31 mouse cellular contexts compared by ENCODE assay signal in the genomic region with DNA sequence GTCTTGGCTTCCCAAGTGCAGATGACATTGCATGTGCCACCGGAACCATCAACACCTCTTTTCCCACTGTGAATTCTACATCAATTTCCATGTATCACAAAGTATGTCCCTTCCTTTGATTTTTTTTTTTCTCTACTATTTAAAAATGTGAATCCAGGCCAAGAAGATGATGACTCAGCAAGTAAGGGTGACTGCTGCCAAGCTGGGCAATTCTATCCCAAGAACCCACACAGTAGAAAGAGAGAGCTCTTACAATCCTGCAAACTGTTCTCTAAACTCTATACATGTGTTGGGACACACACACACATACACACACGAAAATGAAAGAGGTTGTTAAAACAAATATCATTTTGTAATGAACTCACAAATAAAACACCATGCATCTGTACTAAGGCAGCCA. TPM values are rescaled to one million over a fixed set of nuclear protein-coding genes. Genes with fewer than 3 reads are reported as not detected.
DNase-seq lines count a peak whose midpoint lies in the region; ATAC-seq and TF ChIP-seq lines count a peak whose summit lies in the region.
"Had no signal": no experiment of that assay in that cellular context is flagged by ENCODE, and none has a peak within 500 bp of the region (broad histone marks: within the 10 kb centered on the region; RNA-seq: fewer than 3 reads in every experiment).

No protein-coding gene starts in this region.

- ATAC-seq in heart, embryonic 11.5 days (replicated peaks; ENCODE audit: insufficient number of reproducible peaks, low FRiP score, low TSS enrichment) = no peak
- ATAC-seq in midbrain, embryonic 11.5 days (ENCODE audit: low FRiP score) = no peak
- ATAC-seq in midbrain, embryonic 15.5 days (replicated peaks) = no peak
- no peak for ATAC-seq in kidney, embryonic 15.5 days (replicated peaks; ENCODE audit: low FRiP score)
- ATAC-seq: forebrain, embryonic 15.5 days; intestine, embryonic 16.5 days; liver, postnatal 0 days; Patski had no signal

- TF ChIP-seq POLR2A in MEL (IDR thresholded peaks at IDR 0.05; ENCODE audit: control insufficient read depth in 1 of 2, insufficient read depth in 1 of 2, low read depth in 1 of 2, low read length in 2 of 2, poor library complexity in 1 of 2) = no peak

- H3K27me3 ChIP-seq in heart, embryonic 11.5 days (ENCODE audit: control insufficient read depth, insufficient read depth, low read length) = no peaks in the 10 kb centered on the region
- H3K27me3 ChIP-seq in midbrain, embryonic 11.5 days (ENCODE audit: control insufficient read depth, insufficient read depth, low read length) = no peaks in the 10 kb centered on the region
- H3K27me3 ChIP-seq in midbrain, embryonic 15.5 days (replicated peaks) = no peaks in the 10 kb centered on the region
- no peaks in the 10 kb centered on the region for H3K27me3 ChIP-seq in MEL (ENCODE audit: control insufficient read depth in 1 of 2, insufficient read depth in 2 of 2, low read length in 2 of 2)
- no peaks in the 10 kb centered on the region for H3K27me3 ChIP-seq in kidney, embryonic 15.5 days
- H3K27me3 ChIP-seq: embryonic facial prominence, embryonic 15.5 days; forebrain, embryonic 15.5 days; hindbrain, embryonic 15.5 days; limb, embryonic 12.5 days; neural tube, embryonic 15.5 days; Patski had no signal

- H3K9me3 ChIP-seq in heart, embryonic 11.5 days (replicated peaks; ENCODE audit: control insufficient read depth, low read length) = no peaks in the 10 kb centered on the region
- no peaks in the 10 kb centered on the region for H3K9me3 ChIP-seq in midbrain, embryonic 11.5 days (ENCODE audit: control insufficient read depth, low read length)
- H3K9me3 ChIP-seq in midbrain, embryonic 15.5 days = no peaks in the 10 kb centered on the region
- H3K9me3 ChIP-seq in MEL (replicated peaks; ENCODE audit: insufficient read depth, low read length) = no peaks in the 10 kb centered on the region
- no peaks in the 10 kb centered on the region for H3K9me3 ChIP-seq in kidney, embryonic 15.5 days (replicated peaks)
- H3K9me3 ChIP-seq: embryonic facial prominence, embryonic 15.5 days; forebrain, embryonic 15.5 days; hindbrain, embryonic 15.5 days; limb, embryonic 12.5 days; midbrain, embryonic 10.5 days; neural tube, embryonic 15.5 days had no signal

- no peaks in the 10 kb centered on the region for H3K36me3 ChIP-seq in heart, embryonic 11.5 days (ENCODE audit: control insufficient read depth, insufficient read depth, low read length)
- no peaks in the 10 kb centered on the region for H3K36me3 ChIP-seq in midbrain, embryonic 11.5 days (ENCODE audit: control insufficient read depth, insufficient read depth, low read length)
- H3K36me3 ChIP-seq in midbrain, embryonic 15.5 days (replicated peaks) = no peaks in the 10 kb centered on the region
- H3K36me3 ChIP-seq in MEL (ENCODE audit: control insufficient read depth in 1 of 2, insufficient read depth in 2 of 2, low read length in 2 of 2) = peaks cover 0 to 8% of the 10 kb centered on the region in 2 experiments; a peak in 2 of 4 replicates
- H3K36me3 ChIP-seq in kidney, embryonic 15.5 days = no peaks in the 10 kb centered on the region
- H3K36me3 ChIP-seq: embryonic facial prominence, embryonic 15.5 days; forebrain, embryonic 15.5 days; hindbrain, embryonic 15.5 days; limb, embryonic 12.5 days; neural tube, embryonic 15.5 days had no signal

- peak; percentile 0 for DNase-seq in heart, adult 11 months
- DNase-seq in midbrain, embryonic 11.5 days (ENCODE audit: low spot score, missing footprints) = peak; percentile 35
- DNase-seq in MEL (ENCODE audit: low read depth, low spot score) = no peak
- peak; percentile 62 for DNase-seq in fibroblast of lung, adult 2 months (ENCODE audit: low read depth)
- DNase-seq: adrenal gland, adult 2 months; cerebellum, adult 18-20 months; gastrocnemius, postnatal 36 days; kidney, adult 9 months; kidney, postnatal 36 days; liver, postnatal 0 days; lung, postnatal 10 days; thymus, postnatal 25 days had no signal

- H3K4me1 ChIP-seq in heart, embryonic 11.5 days (ENCODE audit: control insufficient read depth, insufficient read depth, low read length) = 0 out of 2 replicates have a peak, but pooled peaks cover 3% of the 10 kb centered on the region
- H3K4me1 ChIP-seq in midbrain, embryonic 11.5 days (ENCODE audit: control insufficient read depth, insufficient read depth, low read length) = no peaks in the 10 kb centered on the region
- peaks cover 3% of the 10 kb centered on the region for H3K4me1 ChIP-seq in midbrain, embryonic 15.5 days
- peaks cover 0 to 5% of the 10 kb centered on the region in 2 experiments; a peak in 1 of 4 replicates for H3K4me1 ChIP-seq in MEL (ENCODE audit: control insufficient read depth in 1 of 2, insufficient read depth in 2 of 2, low read length in 2 of 2)
- H3K4me1 ChIP-seq in kidney, embryonic 15.5 days = no peaks in the 10 kb centered on the region
- H3K4me1 ChIP-seq: embryonic facial prominence, embryonic 15.5 days; midbrain, embryonic 10.5 days had no signal

- H3K27ac ChIP-seq in heart, embryonic 11.5 days (ENCODE audit: low read depth, low read length) = no peak overlapping the region
- no peak overlapping the region for H3K27ac ChIP-seq in midbrain, embryonic 11.5 days (ENCODE audit: low read depth, low read length)
- no peak overlapping the region for H3K27ac ChIP-seq in midbrain, embryonic 15.5 days
- H3K27ac ChIP-seq in MEL (ENCODE audit: control insufficient read depth, low read depth, low read length) = no peak overlapping the region
- no peak overlapping the region for H3K27ac ChIP-seq in kidney, embryonic 15.5 days
- H3K27ac ChIP-seq: embryonic facial prominence, embryonic 15.5 days; forebrain, embryonic 15.5 days; hindbrain, embryonic 15.5 days; limb, embryonic 12.5 days; midbrain, embryonic 10.5 days; neural tube, embryonic 15.5 days had no signal

- no peak overlapping the region for H3K4me3 ChIP-seq in heart, embryonic 11.5 days (ENCODE audit: low read depth, low read length)
- no peak overlapping the region for H3K4me3 ChIP-seq in midbrain, embryonic 11.5 days (ENCODE audit: low read depth, low read length)
- H3K4me3 ChIP-seq in midbrain, embryonic 15.5 days = no peak overlapping the region
- no peak overlapping the region for H3K4me3 ChIP-seq in MEL (ENCODE audit: control insufficient read depth in 1 of 2, insufficient read depth in 1 of 2, low read depth in 2 of 2, low read length in 2 of 2)
- H3K4me3 ChIP-seq in kidney, embryonic 15.5 days (replicated peaks) = no peak overlapping the region
- H3K4me3 ChIP-seq: embryonic facial prominence, embryonic 15.5 days; forebrain, embryonic 15.5 days; hindbrain, embryonic 15.5 days; limb, embryonic 12.5 days; midbrain, embryonic 10.5 days; neural tube, embryonic 15.5 days had no signal

- 74% methylated on average over 2 of the region's 2 CpGs for WGBS in heart, embryonic 11.5 days (ENCODE audit: insufficient replicate concordance)
- 89% methylated on average over 2 of the region's 2 CpGs for WGBS in midbrain, embryonic 11.5 days
- WGBS in midbrain, embryonic 15.5 days = 89% methylated on average over 2 of the region's 2 CpGs
- 92% methylated on average over 2 of the region's 2 CpGs for WGBS in kidney, embryonic 15.5 days

- no peak overlapping the region for H3K4me2 ChIP-seq in heart, embryonic 11.5 days
- no peak overlapping the region for H3K4me2 ChIP-seq in midbrain, embryonic 11.5 days
- no peak overlapping the region for H3K4me2 ChIP-seq in midbrain, embryonic 15.5 days
- no peak overlapping the region for H3K4me2 ChIP-seq in kidney, embryonic 15.5 days
- H3K4me2 ChIP-seq: embryonic facial prominence, embryonic 15.5 days; forebrain, embryonic 15.5 days; hindbrain, embryonic 15.5 days; limb, embryonic 12.5 days; liver, embryonic 11.5 days; neural tube, embryonic 15.5 days had no signal

- H3K79me2 ChIP-seq in MEL (ENCODE audit: control insufficient read depth, insufficient read depth, low read length, poor library complexity) = 0 out of 2 replicates have a peak, but pooled peaks cover 1% of the 10 kb centered on the region

- no peak overlapping the region for H3K9ac ChIP-seq in heart, embryonic 11.5 days (ENCODE audit: low read depth, low read length)
- H3K9ac ChIP-seq in midbrain, embryonic 11.5 days (ENCODE audit: low read length) = no peak overlapping the region
- H3K9ac ChIP-seq in midbrain, embryonic 15.5 days = no peak overlapping the region
- no peak overlapping the region for H3K9ac ChIP-seq in MEL (ENCODE audit: control insufficient read depth, low read depth, low read length, poor library complexity, severe bottlenecking)
- no peak overlapping the region for H3K9ac ChIP-seq in kidney, embryonic 15.5 days
- H3K9ac ChIP-seq: embryonic facial prominence, embryonic 15.5 days; forebrain, embryonic 15.5 days; hindbrain, embryonic 15.5 days; limb, embryonic 12.5 days; liver, postnatal 0 days; neural tube, embryonic 15.5 days had no signal

- TF ChIP-seq CTCF in MEL (IDR thresholded peaks at IDR 0.05 in 2 of 3, conservative IDR thresholded peaks at IDR 0.05 in 1 of 3; ENCODE audit: control insufficient read depth in 1 of 3, insufficient read depth in 1 of 3, low read depth in 2 of 3, low read length in 3 of 3, poor library complexity in 1 of 3, severe bottlenecking in 1 of 3) = no peak

- TF ChIP-seq RAD21 in MEL (IDR thresholded peaks at IDR 0.05; ENCODE audit: low read depth, low read length) = no peak

- TF ChIP-seq EP300 in MEL (IDR thresholded peaks at IDR 0.05; ENCODE audit: low read depth in 1 of 2, low read length in 2 of 2) = no peak

TF ChIP-seq in MEL, 35 proteins besides CTCF, POLR2A, EP300 and RAD21 (continues in another document):
- no peak for TF ChIP-seq JUND (IDR thresholded peaks at IDR 0.05; ENCODE audit: low read depth, low read length)
- TF ChIP-seq CHD1 (IDR thresholded peaks at IDR 0.05; ENCODE audit: low read depth, low read length) = no peak

RNA-seq across cellular contexts. Expression of a gene that starts 15.1 kb away (rescaled TPM):
- 73.9 and 77.2 TPM in 2 replicates for polyA plus RNA-seq in heart, embryonic 11.5 days (2014; fragmentation: Nextera tagmentation; extraction: Ambion mirVana)
- 182 and 213 TPM in 2 replicates for polyA plus RNA-seq in midbrain, embryonic 11.5 days (2014; fragmentation: Nextera tagmentation; extraction: Ambion mirVana)
- polyA plus RNA-seq in midbrain, embryonic 15.5 days (2015; fragmentation: Nextera tagmentation; extraction: Ambion mirVana) = 391 and 416 TPM in 2 replicates
- total RNA-seq in MEL (2012; rRNA removed) = 23.0 and 23.7 TPM in 2 replicates
- 10 to 100 TPM in 1 of 2 experiments, not detected in 1; 37.5 TPM for polyA plus RNA-seq in MEL (2012; ENCODE audit: insufficient read depth in 1 of 2, insufficient read length in 2 of 2, low read depth in 1 of 2, low replicate concordance in 2 of 2, missing spikeins in 1 of 2)
- polyA plus RNA-seq in kidney, embryonic 15.5 days (2015; fragmentation: Nextera tagmentation; extraction: Ambion mirVana) = 104 and 110 TPM in 2 replicates

RNA-seq across cellular contexts. Expression of a gene that starts 34.5 kb away (rescaled TPM):
- polyA plus RNA-seq in heart, embryonic 11.5 days (2014; fragmentation: Nextera tagmentation; extraction: Ambion mirVana) = 0.66 TPM in 1 of 2 replicates, not detected in the other
- not detected in 2 replicates for polyA plus RNA-seq in midbrain, embryonic 11.5 days (2014; fragmentation: Nextera tagmentation; extraction: Ambion mirVana)
- 2.0 TPM in 1 of 2 replicates, not detected in the other for polyA plus RNA-seq in midbrain, embryonic 15.5 days (2015; fragmentation: Nextera tagmentation; extraction: Ambion mirVana)
- total RNA-seq in MEL (2012; rRNA removed) = not detected in 2 replicates
- not detected for polyA plus RNA-seq in MEL (2012; ENCODE audit: insufficient read depth in 1 of 2, insufficient read length in 2 of 2, low read depth in 1 of 2, low replicate concordance in 2 of 2, missing spikeins in 1 of 2)
- 1.4 and 31.8 TPM in 2 replicates for polyA plus RNA-seq in kidney, embryonic 15.5 days (2015; fragmentation: Nextera tagmentation; extraction: Ambion mirVana)
- total RNA-seq: adrenal gland, adult 2 months; adrenal gland, postnatal 4 days; gastrocnemius, postnatal 36 days; hematopoietic stem cell, adult 5-6 weeks; layer of hippocampus, postnatal 10 days; left cerebral cortex, postnatal 10 days had no signal
- polyA plus RNA-seq: adrenal gland, adult 2 months; C2C12; forebrain, embryonic 15.5 days; heart, postnatal 0 days; limb, embryonic 12.5 days; liver, postnatal 0 days; midbrain, embryonic 10.5 days; neural tube, embryonic 15.5 days; spleen, adult 2 months had no signal
